Mouse (Mus musculus) kidney, adult 11 months (tissue): ENCODE measurements around the gene Limd2.

ENCODE experiments used
- DNase-seq: peaks from one replicate; pipeline ENCODE4 v3.0.0; 2022

Gene Limd2

GRCm38 (mm10) chr11:106122736-106123135, 37.9 kb downstream of the Limd2 start:
- DNase-seq: peak; percentile 28

- DNase-seq: no peak
Observed at GRCm38 (mm10) chr11:106122221-106122620, 38.4 kb downstream of the Limd2 start.

GRCm38 (mm10) chr11:106111688-106112087, 49.0 kb downstream of the Limd2 start:
- DNase-seq: no peak
